Mouse (Mus musculus) MEL (cell line): ENCODE measurements around the gene Acvr1. TPM values are rescaled to one million over a fixed set of nuclear protein-coding genes. Genes with fewer than 3 reads are reported as not detected.

ENCODE experiments used
- DNase-seq: peaks from one replicate; pipeline ENCODE4 v3.0.0; 2011; ENCODE audit warnings: low read depth, low spot score
- H3K27ac ChIP-seq: 2 replicates; pipeline ENCODE4 v1.5.1; 2012; ENCODE audit warnings: low read depth, mild to moderate bottlenecking, control low read depth, low read length, moderate library complexity; ENCODE audit not compliant: control insufficient read depth
- H3K27me3 ChIP-seq, 2 experiments: fragments of 150-350 bp in 1 of 2; sonication (generic) in 1 of 2; 2 replicates each; pipeline ENCODE4 v1.6.1; 2012; ENCODE audit warnings: low read length in 2 of 2, mild to moderate bottlenecking in 2 of 2, improper control_type of control experiment in 1 of 2, moderate library complexity in 1 of 2; ENCODE audit not compliant: insufficient read depth in 2 of 2, control insufficient read depth in 1 of 2
- H3K36me3 ChIP-seq, 2 experiments: 2 replicates each; pipeline ENCODE4 v1.6.1; 2012 to 2014; ENCODE audit warnings: low read length in 2 of 2, improper control_type of control experiment in 1 of 2, inconsistent platforms in 1 of 2, mild to moderate bottlenecking in 1 of 2; ENCODE audit not compliant: insufficient read depth in 2 of 2, control insufficient read depth in 1 of 2
- H3K4me1 ChIP-seq, 2 experiments: fragments of 150-350 bp in 1 of 2; sonication (generic) in 1 of 2; 2 replicates each; pipeline ENCODE4 v1.6.1; 2012; ENCODE audit warnings: low read length in 2 of 2, improper control_type of control experiment in 1 of 2, mild to moderate bottlenecking in 1 of 2; ENCODE audit not compliant: insufficient read depth in 2 of 2, control insufficient read depth in 1 of 2
- H3K4me3 ChIP-seq, 2 experiments: fragments of 150-350 bp in 1 of 2; sonication (generic) in 1 of 2; 2 replicates each; pipeline ENCODE4 v1.5.1; 2012; ENCODE audit warnings: low read depth in 2 of 2, low read length in 2 of 2, mild to moderate bottlenecking in 2 of 2, moderate library complexity in 2 of 2, control low read depth in 1 of 2, improper control_type of control experiment in 1 of 2; ENCODE audit not compliant: control insufficient read depth in 1 of 2, insufficient read depth in 1 of 2
- H3K79me2 ChIP-seq: 2 replicates; pipeline ENCODE4 v1.6.1; 2012; ENCODE audit warnings: mild to moderate bottlenecking, low read length, moderate library complexity; ENCODE audit not compliant: control insufficient read depth, poor library complexity, insufficient read depth
- H3K9ac ChIP-seq: 2 replicates; pipeline ENCODE4 v1.6.1; 2012; ENCODE audit warnings: low read depth, mild to moderate bottlenecking, control low read depth, low read length, moderate library complexity; ENCODE audit not compliant: control insufficient read depth, poor library complexity, severe bottlenecking
- H3K9me3 ChIP-seq: fragments of 150-350 bp; sonication (generic); replicated peaks from 2 replicates; pipeline ENCODE4 v1.6.1; 2012; ENCODE audit warnings: mild to moderate bottlenecking, low read length, improper control_type of control experiment, moderate library complexity; ENCODE audit not compliant: insufficient read depth
- BHLHE40 ChIP-seq: IDR thresholded peaks from 2 replicates; pipeline ENCODE4 v1.6.1; 2012; ENCODE audit warnings: low read depth, mild to moderate bottlenecking, inconsistent platforms, low read length, improper control_type of control experiment, borderline replicate concordance
- CHD1 ChIP-seq: IDR thresholded peaks from 2 replicates; pipeline ENCODE4 v1.6.1; 2012; ENCODE audit warnings: low read depth, mild to moderate bottlenecking, inconsistent platforms, low read length, improper control_type of control experiment
- CHD2 ChIP-seq: IDR thresholded peaks from 2 replicates; pipeline ENCODE4 v1.6.1; 2011; ENCODE audit warnings: low read length, improper control_type of control experiment
- ELF1 ChIP-seq: IDR thresholded peaks from 2 replicates; pipeline ENCODE4 v1.6.1; 2014; ENCODE audit warnings: low read depth, mild to moderate bottlenecking, inconsistent platforms, low read length, improper control_type of control experiment, moderate library complexity
- ETS1 ChIP-seq: IDR thresholded peaks from 2 replicates; pipeline ENCODE4 v1.6.1; 2012; ENCODE audit warnings: low read depth, mild to moderate bottlenecking, inconsistent platforms, low read length, improper control_type of control experiment, moderate library complexity
- GABPA ChIP-seq: IDR thresholded peaks from 2 replicates; pipeline ENCODE4 v1.6.1; 2012; ENCODE audit warnings: low read depth, mild to moderate bottlenecking, inconsistent platforms, low read length, improper control_type of control experiment, moderate library complexity
- GATA1 ChIP-seq: IDR thresholded peaks from 2 replicates; pipeline ENCODE4 v1.6.1; 2011; ENCODE audit warnings: low read depth, low read length, improper control_type of control experiment
- HCFC1 ChIP-seq: IDR thresholded peaks from 2 replicates; pipeline ENCODE4 v1.6.1; 2012; ENCODE audit warnings: low read depth, mild to moderate bottlenecking, inconsistent platforms, low read length, improper control_type of control experiment, moderate library complexity
- JUND ChIP-seq: IDR thresholded peaks from 2 replicates; pipeline ENCODE4 v1.6.1; 2011; ENCODE audit warnings: low read depth, mild to moderate bottlenecking, improper control_type of control experiment, low read length
- MAFK ChIP-seq: IDR thresholded peaks from 2 replicates; pipeline ENCODE4 v1.6.1; 2011; ENCODE audit warnings: low read depth, mild to moderate bottlenecking, low read length, improper control_type of control experiment, borderline replicate concordance
- MAZ ChIP-seq: IDR thresholded peaks from 2 replicates; pipeline ENCODE4 v1.6.1; 2012; ENCODE audit warnings: low read depth, mild to moderate bottlenecking, inconsistent platforms, low read length, improper control_type of control experiment
- MYC ChIP-seq: IDR thresholded peaks from 2 replicates; pipeline ENCODE4 v1.6.1; 2011; ENCODE audit warnings: low read depth, mild to moderate bottlenecking, low read length, improper control_type of control experiment, moderate library complexity
- NELFE ChIP-seq: IDR thresholded peaks from 2 replicates; pipeline ENCODE4 v1.6.1; 2011; ENCODE audit warnings: low read depth, low read length, improper control_type of control experiment
- POLR2AphosphoS2 ChIP-seq: IDR thresholded peaks from 2 replicates; pipeline ENCODE4 v1.6.1; 2011; ENCODE audit warnings: low read length, improper control_type of control experiment
- RAD21 ChIP-seq: IDR thresholded peaks from 2 replicates; pipeline ENCODE4 v1.6.1; 2011; ENCODE audit warnings: mild to moderate bottlenecking, low read depth, low read length, improper control_type of control experiment
- RCOR1 ChIP-seq: IDR thresholded peaks from 2 replicates; pipeline ENCODE4 v1.6.1; 2012; ENCODE audit warnings: low read depth, mild to moderate bottlenecking, inconsistent platforms, low read length, improper control_type of control experiment
- SMC3 ChIP-seq: IDR thresholded peaks from 2 replicates; pipeline ENCODE4 v1.6.1; 2011; ENCODE audit warnings: low read depth, low read length, improper control_type of control experiment
- TAL1 ChIP-seq: IDR thresholded peaks from 2 replicates; pipeline ENCODE4 v1.6.1; 2012; ENCODE audit warnings: mild to moderate bottlenecking, inconsistent platforms, low read length, moderate library complexity, mixed read lengths
- TCF12 ChIP-seq: IDR thresholded peaks from 2 replicates; pipeline ENCODE4 v1.6.1; 2014; ENCODE audit warnings: low read depth, mild to moderate bottlenecking, inconsistent platforms, low read length, improper control_type of control experiment, moderate library complexity
- UBTF ChIP-seq: IDR thresholded peaks from 2 replicates; pipeline ENCODE4 v1.6.1; 2012; ENCODE audit warnings: low read depth, mild to moderate bottlenecking, inconsistent platforms, low read length, improper control_type of control experiment, moderate library complexity, borderline replicate concordance; ENCODE audit not compliant: insufficient read depth
- USF2 ChIP-seq, 2 experiments: IDR thresholded peaks; 2 replicates each; pipeline ENCODE4 v1.6.1; 2011 to 2012; ENCODE audit warnings: improper control_type of control experiment in 2 of 2, low read length in 2 of 2, borderline replicate concordance in 1 of 2, inconsistent platforms in 1 of 2, low read depth in 1 of 2, mild to moderate bottlenecking in 1 of 2; ENCODE audit not compliant: insufficient read depth in 1 of 2
- ZMIZ1 ChIP-seq: IDR thresholded peaks from 2 replicates; pipeline ENCODE4 v1.6.1; 2012; ENCODE audit warnings: low read depth, mild to moderate bottlenecking, inconsistent platforms, low read length, improper control_type of control experiment, moderate library complexity
- ZNF384 ChIP-seq: IDR thresholded peaks from 2 replicates; pipeline ENCODE4 v1.6.1; 2012; ENCODE audit warnings: low read depth, mild to moderate bottlenecking, inconsistent platforms, low read length, improper control_type of control experiment
- polyA plus RNA-seq, 2 experiments: library from polyadenylated mRNA; stranded (reverse) in 1 of 2; unstranded in 1 of 2; fragments of >175 nt in 1 of 2; fragments of >200 nt in 1 of 2; gene quantifications; 2 replicates each; pipeline versions ENCODE4 v1.2.1 to v1.2.4; 2012; ENCODE audit warnings: low replicate concordance in 2 of 2, low read depth in 1 of 2; ENCODE audit not compliant: insufficient read length in 2 of 2, insufficient read depth in 1 of 2, missing spikeins in 1 of 2
- total RNA-seq: library from RNA; depleted of rRNA; stranded (reverse); fragments of 300-350 nt; gene quantifications from 2 replicates; pipeline ENCODE4 v1.2.3, GENCODE M21; 2012

Gene Acvr1
- total and polyA plus RNA-seq, 3 experiments, result not detected

DNA sequence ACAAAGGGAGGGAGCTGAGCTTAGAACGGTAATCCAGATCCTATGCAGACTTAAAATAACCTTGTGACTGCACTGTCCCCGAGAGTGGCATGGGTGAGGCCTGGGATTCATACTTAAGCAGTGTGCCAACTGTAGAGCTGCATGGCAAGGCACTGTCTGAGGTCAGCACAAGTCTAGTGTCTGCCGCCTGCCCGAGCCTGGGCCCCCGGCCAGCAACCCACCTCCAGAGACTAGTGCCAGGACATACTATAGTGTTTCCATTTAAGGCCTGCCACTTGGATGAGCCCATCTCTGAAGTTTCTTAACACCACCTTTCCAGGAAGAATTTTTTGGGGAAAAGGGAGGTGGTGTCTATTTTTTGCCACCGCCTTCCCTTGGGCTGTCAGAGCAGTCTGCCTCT, 1.7 kb downstream of the Acvr1 start:
- no peaks in the 10 kb centered on the region for H3K9me3 ChIP-seq
- no peak for TF ChIP-seq MAZ
- no peak for TF ChIP-seq MYC
- TF ChIP-seq NELFE, result no peak
- TF ChIP-seq CHD2, result no peak
- TF ChIP-seq BHLHE40, result no peak
- TF ChIP-seq CHD1, result no peak
- TF ChIP-seq RCOR1, result no peak
- no peak for TF ChIP-seq JUND
- no peak for TF ChIP-seq POLR2AphosphoS2
- no peaks in the 10 kb centered on the region for H3K36me3 ChIP-seq
- H3K4me3 ChIP-seq, result no peak overlapping the region
- H3K9ac ChIP-seq, result no peak overlapping the region
- H3K4me1 ChIP-seq, result no peaks in the 10 kb centered on the region
- H3K79me2 ChIP-seq, result no peaks in the 10 kb centered on the region
- no peak overlapping the region for H3K27ac ChIP-seq
- no peaks in the 10 kb centered on the region for H3K27me3 ChIP-seq
- no peak for DNase-seq

DNA sequence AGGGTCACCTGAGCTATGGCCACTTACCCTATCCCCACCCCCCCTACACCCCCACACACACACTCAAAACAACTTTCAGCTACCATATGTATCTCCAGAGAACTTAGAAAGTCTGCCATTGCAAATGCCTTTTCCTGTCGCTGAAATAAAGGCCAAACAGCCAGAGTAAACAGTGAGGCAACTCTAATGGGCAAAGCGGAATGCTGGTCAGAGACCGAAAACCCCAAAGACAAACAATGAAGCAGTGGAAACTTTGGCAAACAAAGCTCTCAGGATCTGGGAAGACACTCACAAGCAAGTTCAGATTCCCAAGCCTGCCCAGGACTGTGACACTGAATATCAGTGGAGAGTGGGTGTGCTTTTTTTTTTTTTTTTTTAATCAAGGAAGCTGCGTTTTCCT, 4.8 kb downstream of the Acvr1 start:
- Histone ChIP-seq H3K9ac (no peak overlapping the region), H3K4me1 (no peaks in the 10 kb centered on the region), H3K79me2 (no peaks in the 10 kb centered on the region), H3K27me3 (no peaks in the 10 kb centered on the region), H3K4me3 (no peak overlapping the region), H3K27ac (no peak overlapping the region), H3K9me3 (no peaks in the 10 kb centered on the region), H3K36me3 (no peaks in the 10 kb centered on the region)
- TF ChIP-seq MAZ, result no peak
- no peak for TF ChIP-seq GABPA
- no peak for TF ChIP-seq TCF12
- no peak for TF ChIP-seq GATA1
- no peak for TF ChIP-seq USF2 (IDR thresholded peaks at IDR 0.05; ENCODE audit: borderline replicate concordance in 1 of 2, insufficient read depth in 1 of 2, low read depth in 1 of 2, low read length in 2 of 2)
- no peak for TF ChIP-seq NELFE
- no peak for TF ChIP-seq UBTF
- TF ChIP-seq ZNF384, result no peak
- no peak for TF ChIP-seq MAFK
- TF ChIP-seq ZMIZ1, result no peak
- no peak for TF ChIP-seq CHD1
- TF ChIP-seq POLR2AphosphoS2, result no peak
- no peak for TF ChIP-seq MYC
- no peak for TF ChIP-seq SMC3
- no peak for TF ChIP-seq RAD21
- TF ChIP-seq ELF1, result no peak
- TF ChIP-seq ETS1, result no peak
- no peak for TF ChIP-seq HCFC1
- no peak for TF ChIP-seq TAL1
- no peak for TF ChIP-seq JUND
- DNase-seq, result no peak
